Mouse (Mus musculus) hindbrain, embryonic 10.5 days (tissue): ENCODE data around the gene Hist2h2be. TPM values are rescaled to one million over a fixed set of nuclear protein-coding genes. Genes with fewer than 3 reads are reported as not detected.
A peak's percentile ranks its signal among the peaks of the same experiment; 100 is the strongest.
"Not testable (repeated sequence)": the region's sequence is repeated elsewhere in the genome, so short reads cannot be mapped to it uniquely, and the experiment has no call there.

ENCODE experiments used
- DNase-seq: peaks from one replicate; pipeline ENCODE4 v3.0.0-alpha.2; 2017; ENCODE audit warnings: low spot score
- H3K27ac ChIP-seq: fragments of 300-500 bp; sonication (generic); 2 replicates; pipeline ENCODE4 v1.5.1; 2016; ENCODE audit warnings: mild to moderate bottlenecking, moderate library complexity
- H3K27me3 ChIP-seq: fragments of 300-500 bp; sonication (generic); 2 replicates; pipeline ENCODE4 v1.6.1; 2016; ENCODE audit warnings: mild to moderate bottlenecking; ENCODE audit not compliant: poor library complexity, insufficient read depth, severe bottlenecking
- H3K36me3 ChIP-seq: fragments of 300-500 bp; sonication (generic); 2 replicates; pipeline ENCODE4 v1.6.1; 2016; ENCODE audit warnings: mild to moderate bottlenecking, moderate library complexity
- H3K4me1 ChIP-seq: fragments of 300-500 bp; sonication (generic); replicated peaks from 2 replicates; pipeline ENCODE4 v1.6.1; 2016; ENCODE audit warnings: mild to moderate bottlenecking
- H3K4me3 ChIP-seq: fragments of 300-500 bp; sonication (generic); 2 replicates; pipeline ENCODE4 v1.5.1; 2016; ENCODE audit warnings: mild to moderate bottlenecking, moderate library complexity
- H3K9me3 ChIP-seq: fragments of 300-500 bp; sonication (generic); 2 replicates; pipeline ENCODE4 v1.6.1; 2016; ENCODE audit warnings: mild to moderate bottlenecking, moderate library complexity
- WGBS: fragments of 180-500 bp; shearing (Covaris S2); methylation state at CpG from one replicate; pipeline ENCODE4 v1.1.7; 2016; 5-methylcytosine and 5-hydroxymethylcytosine counted together
- polyA plus RNA-seq: library from polyadenylated mRNA; unstranded; fragments of >200 nt; fragmentation: Nextera tagmentation; extraction: Ambion mirVana; gene quantifications from 2 replicates; pipeline ENCODE4 v1.2.1, GENCODE M21; 2016

Hist2h2be gene
- 6.0 and 8.7 TPM in 2 replicates for polyA plus RNA-seq

DNA sequence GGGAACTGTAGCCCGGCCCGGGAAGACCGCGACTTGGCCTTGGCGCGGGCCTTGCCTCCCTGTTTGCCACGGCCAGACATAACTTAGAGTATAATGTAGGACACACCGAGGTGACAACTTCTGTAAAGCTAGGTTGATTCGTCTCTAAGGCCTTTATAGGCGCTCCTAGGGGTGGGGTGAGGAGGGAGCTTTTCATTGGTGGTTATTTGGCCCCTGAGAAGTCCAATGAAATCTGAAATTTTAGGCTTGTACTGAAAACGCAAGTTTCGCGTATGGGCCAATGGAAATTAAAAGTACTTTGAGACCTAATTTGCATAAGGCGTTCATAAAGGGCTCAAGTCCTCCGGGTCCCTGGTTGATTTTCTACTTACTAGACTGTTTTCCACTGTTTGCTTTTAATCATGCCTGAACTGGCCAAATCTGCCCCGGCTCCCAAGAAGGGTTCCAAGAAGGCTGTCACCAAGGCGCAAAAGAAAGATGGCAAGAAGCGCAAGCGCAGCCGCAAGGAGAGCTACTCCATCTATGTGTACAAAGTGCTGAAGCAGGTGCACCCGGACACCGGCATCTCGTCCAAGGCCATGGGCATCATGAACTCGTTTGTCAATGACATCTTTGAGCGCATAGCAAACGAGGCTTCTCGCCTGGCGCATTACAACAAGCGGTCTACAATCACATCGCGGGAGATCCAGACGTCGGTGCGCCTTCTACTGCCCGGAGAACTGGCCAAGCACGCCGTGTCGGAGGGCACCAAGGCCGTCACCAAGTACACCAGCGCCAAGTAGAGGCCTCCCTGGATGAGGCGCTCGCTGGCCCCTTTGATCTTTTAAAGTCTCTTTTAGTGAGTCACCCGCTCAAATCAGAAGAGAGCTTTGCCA lies at the start of gene Hist2h2be, which contains the start of gene Hist2h2ac:
Gene Hist2h2be (plus strand): TSS at position 355 of the 875 bp plus-strand sequence.
Gene Hist2h2ac (minus strand): TSS at position 116 of the 875 bp plus-strand sequence.
- no peaks in the 10 kb centered on the region for H3K27me3 ChIP-seq
- under 1% methylated on average over 43 of the region's 43 CpGs for WGBS
- H3K4me3 ChIP-seq, result peak within 1 kb of the TSS; percentile 68
- peak within 1 kb of the TSS; percentile 97 for H3K27ac ChIP-seq
- no peaks in the 10 kb centered on the region for H3K9me3 ChIP-seq
- no peaks in the 10 kb centered on the region for H3K36me3 ChIP-seq
- peak; percentile 82 for DNase-seq
- peaks cover 64% of the 10 kb centered on the region for H3K4me1 ChIP-seq

DNA sequence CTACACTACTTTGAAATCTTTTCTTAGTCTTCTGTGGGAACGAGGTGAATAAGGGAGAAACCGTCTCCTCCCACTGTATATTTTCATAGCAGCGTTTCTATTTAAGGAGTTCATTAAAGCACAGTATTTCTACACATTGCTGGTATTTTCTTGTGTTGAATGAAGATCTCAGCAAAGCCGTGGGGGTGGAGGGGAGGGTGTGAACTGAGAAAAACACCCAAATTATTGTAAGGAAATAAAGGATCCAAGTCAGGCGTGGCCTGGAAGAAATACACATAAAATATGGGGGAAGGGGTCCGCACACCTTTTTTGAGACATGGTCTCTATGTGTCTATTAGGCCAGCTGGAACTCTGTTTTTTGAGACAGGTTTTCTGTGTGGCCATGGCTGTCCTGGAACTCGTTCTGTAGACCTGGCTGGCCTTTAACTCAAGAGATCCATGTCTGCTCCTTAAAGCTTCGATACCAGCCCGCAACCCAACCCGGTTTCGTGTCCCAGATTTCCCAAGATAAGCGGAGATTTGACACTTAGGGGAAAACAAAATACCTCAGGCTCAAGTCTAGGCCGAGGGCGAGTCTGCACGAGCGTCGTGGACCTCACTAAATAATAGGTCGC lies 49.2 kb upstream of the Hist2h2be start:
- Histone ChIP-seq H3K27ac (peak overlapping the region; percentile 95), H3K4me1 (peaks cover 39% of the 10 kb centered on the region), H3K9me3 (no peaks in the 10 kb centered on the region), H3K27me3 (no peaks in the 10 kb centered on the region), H3K36me3 (peaks cover 52% of the 10 kb centered on the region), H3K4me3 (peak overlapping the region; percentile 94)
- WGBS, result 25% methylated on average over 18 of the region's 18 CpGs
- no peak for DNase-seq

DNA sequence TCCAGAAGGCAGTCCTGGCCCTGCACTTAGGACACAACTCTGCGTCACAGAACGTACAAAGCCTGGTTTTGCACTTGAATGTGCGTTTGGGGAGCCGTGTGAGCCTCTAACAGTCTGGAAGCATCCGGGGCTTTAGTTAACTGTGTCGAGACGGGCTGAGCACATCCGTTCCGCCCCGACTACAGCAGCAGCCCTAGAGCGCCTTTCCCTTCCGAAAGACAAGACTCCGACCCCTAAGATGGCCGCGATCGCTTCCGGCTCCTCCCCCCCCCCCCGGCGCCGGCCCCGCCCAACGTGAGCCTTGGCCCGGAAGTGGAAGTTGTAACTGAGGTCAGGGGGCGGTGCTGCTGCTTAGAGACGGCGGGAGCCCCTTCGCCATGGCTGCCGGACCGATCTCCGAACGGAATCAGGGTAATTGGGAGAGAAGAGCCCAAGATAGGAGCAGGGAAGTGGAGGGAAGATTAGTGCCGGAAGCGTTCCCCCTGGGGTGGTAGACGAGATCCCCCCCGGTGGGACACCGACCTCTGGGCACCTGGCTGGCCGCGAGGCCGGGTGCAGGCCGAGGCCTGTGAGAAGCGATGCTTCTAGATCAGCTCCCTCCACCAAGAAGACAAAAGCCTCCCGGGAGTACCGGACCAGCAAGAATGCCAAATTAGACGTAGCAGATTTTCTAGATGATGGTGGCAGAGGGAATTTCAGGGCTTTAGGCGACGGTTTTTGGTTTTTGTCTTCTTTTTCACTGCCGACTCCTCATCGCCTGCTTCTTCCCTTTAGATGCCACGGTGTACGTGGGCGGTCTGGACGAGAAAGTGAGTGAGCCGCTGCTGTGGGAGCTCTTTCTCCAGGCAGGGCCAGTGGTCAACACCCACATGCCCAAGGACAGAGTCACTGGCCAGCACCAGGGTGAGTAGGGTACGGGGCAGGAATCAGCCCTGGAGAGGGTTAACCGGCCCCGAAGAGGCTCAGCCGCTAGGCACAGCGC lies 48.4 kb upstream of the Hist2h2be start, which contains the start of gene Sf3b4:
Gene Sf3b4 (plus strand): TSS at position 136 of the 982 bp plus-strand sequence.
- peak within 1 kb of the TSS; percentile 94 for H3K4me3 ChIP-seq
- H3K27ac ChIP-seq, result peak within 1 kb of the TSS; percentile 95
- no peaks in the 10 kb centered on the region for H3K27me3 ChIP-seq
- H3K4me1 ChIP-seq, result peaks cover 39% of the 10 kb centered on the region
- H3K36me3 ChIP-seq, result peaks cover 59% of the 10 kb centered on the region
- DNase-seq, result peak; percentile 98
- H3K9me3 ChIP-seq, result no peaks in the 10 kb centered on the region
- WGBS, result under 1% methylated on average over 58 of the region's 58 CpGs

DNA sequence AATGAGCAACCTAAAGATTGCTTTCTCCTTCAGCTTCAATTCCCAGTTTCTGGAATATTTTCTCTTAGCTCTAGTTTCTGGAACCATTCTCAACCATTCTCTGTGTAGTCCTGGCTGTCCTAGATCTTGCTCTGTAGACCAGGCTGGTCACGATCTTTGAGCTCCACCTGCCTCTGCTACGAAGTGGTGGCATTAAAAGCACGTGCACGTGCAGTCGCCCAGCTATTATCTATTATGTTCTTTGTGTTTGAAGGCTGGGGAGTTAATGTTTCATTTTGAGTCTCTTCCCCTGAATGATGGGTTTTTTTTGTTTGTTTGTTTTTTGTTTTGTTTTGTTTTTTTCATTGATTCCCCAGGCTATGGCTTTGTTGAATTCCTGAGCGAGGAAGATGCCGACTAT lies 47.7 kb upstream of the Hist2h2be start:
- Histone ChIP-seq H3K4me3 (peak overlapping the region; percentile 94), H3K27me3 (no peaks in the 10 kb centered on the region), H3K4me1 (peaks cover 39% of the 10 kb centered on the region), H3K9me3 (no peaks in the 10 kb centered on the region), H3K36me3 (peaks cover 62% of the 10 kb centered on the region), H3K27ac (peak overlapping the region; percentile 95)
- no peak for DNase-seq
- WGBS, result 39% methylated on average over 7 of the region's 7 CpGs

DNA sequence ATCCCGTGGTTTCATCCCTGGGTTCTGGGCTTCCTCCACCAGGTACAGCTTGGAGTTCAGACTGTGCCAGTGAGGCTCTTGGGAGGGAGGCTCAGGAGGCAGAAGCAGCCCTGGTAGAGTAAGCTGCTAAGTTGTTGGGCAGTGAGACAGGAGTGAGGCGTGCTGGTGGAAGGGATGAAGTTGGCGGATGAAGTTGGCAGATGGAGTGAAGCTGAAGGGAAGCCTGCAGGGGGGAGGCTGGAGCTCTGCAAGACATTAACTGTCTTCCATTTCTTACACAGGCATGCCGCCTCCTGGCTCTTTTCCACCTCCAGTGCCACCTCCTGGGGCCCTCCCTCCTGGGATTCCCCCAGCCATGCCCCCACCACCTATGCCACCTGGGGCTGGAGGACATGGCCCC lies 46.9 kb upstream of the Hist2h2be start:
- not testable (repeated sequence) for H3K27ac ChIP-seq, H3K9me3 ChIP-seq, DNase-seq, H3K27me3 ChIP-seq
- Histone ChIP-seq H3K4me1 (peaks cover 39% of the 10 kb centered on the region), H3K4me3 (peak overlapping the region; percentile 29), H3K36me3 (peaks cover 64% of the 10 kb centered on the region)
- WGBS, result 81% methylated on average over 4 of the region's 4 CpGs

DNA sequence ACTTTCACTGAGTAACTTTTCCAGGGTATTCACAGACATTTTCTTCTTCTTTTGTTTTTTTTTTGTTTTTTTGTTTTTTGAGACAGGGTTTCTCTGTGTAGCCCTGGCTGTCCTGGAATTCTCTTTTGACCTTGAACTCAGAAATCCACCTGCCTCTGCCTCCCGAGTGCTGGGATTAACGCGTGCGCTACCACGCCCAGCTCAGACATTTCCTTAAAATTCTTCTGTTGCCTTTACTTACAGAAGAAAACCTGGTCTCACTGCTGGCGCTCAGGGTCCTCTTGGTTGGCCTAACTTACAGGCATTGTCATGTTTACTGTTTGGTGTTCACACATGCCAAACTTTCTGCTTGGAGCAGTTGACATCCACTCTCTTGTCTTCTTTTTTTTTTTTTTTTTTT lies 45.7 kb upstream of the Hist2h2be start:
- H3K4me1 ChIP-seq, result peaks cover 37% of the 10 kb centered on the region
- H3K36me3 ChIP-seq, result peaks cover 59% of the 10 kb centered on the region
- no peaks in the 10 kb centered on the region for H3K27me3 ChIP-seq
- no peak overlapping the region for H3K4me3 ChIP-seq
- no peaks in the 10 kb centered on the region for H3K9me3 ChIP-seq
- no peak overlapping the region for H3K27ac ChIP-seq
- DNase-seq, result no peak
- 98% methylated on average over 6 of the region's 6 CpGs for WGBS

DNA sequence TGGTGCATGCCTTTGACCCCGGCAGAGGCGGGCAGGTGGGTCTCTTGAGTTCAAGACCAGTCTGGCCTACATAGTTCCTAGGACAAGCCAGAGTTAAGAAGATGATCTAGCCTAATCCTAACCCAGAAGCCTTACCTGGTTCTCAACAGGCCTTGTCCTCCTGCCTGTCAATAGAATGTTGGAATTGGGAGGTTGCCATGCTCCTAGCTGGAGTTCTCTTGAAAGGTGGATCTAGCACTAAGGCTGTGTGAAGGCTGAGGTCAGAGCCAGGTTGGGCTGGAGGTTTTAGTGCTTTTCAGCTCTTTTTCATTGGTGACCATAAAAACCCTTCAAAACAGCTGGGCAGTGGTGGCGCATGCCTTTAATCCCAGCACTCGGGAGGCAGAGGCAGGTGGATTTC lies 42.5 kb upstream of the Hist2h2be start:
- H3K4me1 ChIP-seq, result peaks cover 40% of the 10 kb centered on the region
- 90% methylated on average over 4 of the region's 4 CpGs for WGBS

DNA sequence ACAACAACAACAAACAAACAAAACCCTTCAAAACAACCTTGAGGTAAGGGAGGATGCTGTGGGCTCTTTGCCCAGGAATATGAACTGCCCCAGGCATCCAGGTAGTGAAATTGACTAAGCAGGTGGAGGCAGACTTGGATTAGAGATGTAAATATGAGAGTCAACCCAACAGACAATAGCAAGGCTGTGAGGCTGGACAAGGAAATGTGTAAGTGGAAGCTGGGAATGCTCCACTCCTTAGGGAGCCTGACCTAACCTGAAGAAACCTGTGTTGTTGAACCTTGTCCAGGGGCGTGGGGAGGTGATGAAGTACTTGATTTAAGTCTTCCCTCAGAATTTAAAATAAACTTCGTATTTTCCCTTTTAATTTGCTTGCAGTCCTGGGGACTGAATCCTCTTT lies 42.0 kb upstream of the Hist2h2be start:
- Histone ChIP-seq H3K4me1 (peaks cover 36% of the 10 kb centered on the region), H3K27me3 (no peaks in the 10 kb centered on the region), H3K27ac (no peak overlapping the region), H3K9me3 (no peaks in the 10 kb centered on the region), H3K4me3 (no peak overlapping the region), H3K36me3 (peaks cover 53% of the 10 kb centered on the region)
- WGBS, result 85% methylated on average over 2 of the region's 2 CpGs
- DNase-seq, result no peak

More for the DNA sequence above, 42.5 kb upstream of the Hist2h2be start:
- Histone ChIP-seq H3K27me3 (no peaks in the 10 kb centered on the region), H3K36me3 (peaks cover 57% of the 10 kb centered on the region), H3K9me3 (no peaks in the 10 kb centered on the region), H3K27ac (no peak overlapping the region), H3K4me3 (no peak overlapping the region)
- no peak for DNase-seq

DNA sequence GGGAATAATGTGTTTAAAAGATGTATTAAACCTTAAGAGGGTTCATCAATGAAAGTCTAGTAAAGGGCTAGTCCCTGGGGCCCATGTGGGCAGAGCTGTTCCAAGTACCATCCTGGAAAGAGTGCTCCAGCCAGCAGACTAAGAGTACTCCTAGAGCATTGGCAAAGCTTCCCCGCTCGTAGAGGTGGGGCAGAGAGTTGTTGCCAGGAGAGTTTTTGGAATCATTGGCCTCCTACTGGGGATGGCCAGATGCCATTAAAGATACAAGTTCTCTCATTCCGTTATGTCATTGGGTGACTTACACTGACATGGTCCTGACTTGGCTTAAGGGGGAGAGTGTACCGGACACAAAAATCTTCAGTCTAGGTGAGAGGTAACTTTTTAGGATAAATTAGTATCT lies 41.4 kb upstream of the Hist2h2be start:
- no peak overlapping the region for H3K27ac ChIP-seq
- DNase-seq, result no peak
- H3K36me3 ChIP-seq, result peaks cover 47% of the 10 kb centered on the region
- H3K27me3 ChIP-seq, result no peaks in the 10 kb centered on the region
- H3K4me1 ChIP-seq, result peaks cover 29% of the 10 kb centered on the region
- no peaks in the 10 kb centered on the region for H3K9me3 ChIP-seq
- H3K4me3 ChIP-seq, result no peak overlapping the region
- WGBS, result 61% methylated on average over 4 of the region's 4 CpGs

DNA sequence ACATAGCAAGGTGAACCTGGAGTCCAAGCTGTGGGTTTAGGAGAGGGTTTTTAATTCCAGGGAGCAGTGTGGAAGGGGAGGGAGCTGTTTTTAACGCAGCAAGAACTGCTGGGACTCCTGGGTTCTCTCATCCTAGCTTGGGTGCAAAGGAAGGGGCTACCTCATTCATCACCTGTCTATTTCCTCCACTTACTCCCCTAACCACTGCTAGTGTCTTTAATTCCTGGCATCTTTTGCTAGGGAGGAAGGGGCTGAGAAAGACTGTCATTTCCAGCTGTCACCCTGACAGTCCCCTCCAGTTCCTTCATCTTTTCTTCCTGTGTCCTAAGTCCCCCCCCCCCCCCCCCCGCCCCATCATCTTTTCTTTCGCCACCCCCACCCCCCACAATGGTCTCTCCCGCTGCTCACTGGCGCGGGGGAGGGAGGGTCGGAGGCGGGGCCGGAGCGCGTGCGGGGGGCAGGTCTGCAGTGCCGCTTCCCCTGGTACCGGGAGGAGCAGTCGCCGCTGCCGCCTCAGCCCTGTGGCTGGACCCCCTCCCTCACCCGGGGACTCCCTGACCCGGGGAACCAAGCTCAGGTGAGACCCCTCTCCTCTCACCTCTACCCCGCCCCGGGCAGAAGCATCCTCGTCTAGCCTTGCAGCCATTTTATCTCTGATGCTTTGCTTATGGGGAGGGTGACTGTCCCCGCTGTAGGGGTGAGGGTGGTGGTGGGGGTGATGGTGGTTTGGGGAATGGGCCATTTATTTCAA lies 40.0 kb upstream of the Hist2h2be start, which contains the start of gene Sv2a:
Gene Sv2a (plus strand): TSS at position 425 of the 751 bp plus-strand sequence.
- peaks cover 40% of the 10 kb centered on the region for H3K36me3 ChIP-seq
- no peak for DNase-seq
- H3K27ac ChIP-seq, result peak within 1 kb of the TSS; percentile 84
- 1% methylated on average over 19 of the region's 23 CpGs for WGBS
- peaks cover 25% of the 10 kb centered on the region for H3K4me1 ChIP-seq
- H3K27me3 ChIP-seq, result no peaks in the 10 kb centered on the region
- peak within 1 kb of the TSS; percentile 64 for H3K4me3 ChIP-seq
- H3K9me3 ChIP-seq, result no peaks in the 10 kb centered on the region

DNA sequence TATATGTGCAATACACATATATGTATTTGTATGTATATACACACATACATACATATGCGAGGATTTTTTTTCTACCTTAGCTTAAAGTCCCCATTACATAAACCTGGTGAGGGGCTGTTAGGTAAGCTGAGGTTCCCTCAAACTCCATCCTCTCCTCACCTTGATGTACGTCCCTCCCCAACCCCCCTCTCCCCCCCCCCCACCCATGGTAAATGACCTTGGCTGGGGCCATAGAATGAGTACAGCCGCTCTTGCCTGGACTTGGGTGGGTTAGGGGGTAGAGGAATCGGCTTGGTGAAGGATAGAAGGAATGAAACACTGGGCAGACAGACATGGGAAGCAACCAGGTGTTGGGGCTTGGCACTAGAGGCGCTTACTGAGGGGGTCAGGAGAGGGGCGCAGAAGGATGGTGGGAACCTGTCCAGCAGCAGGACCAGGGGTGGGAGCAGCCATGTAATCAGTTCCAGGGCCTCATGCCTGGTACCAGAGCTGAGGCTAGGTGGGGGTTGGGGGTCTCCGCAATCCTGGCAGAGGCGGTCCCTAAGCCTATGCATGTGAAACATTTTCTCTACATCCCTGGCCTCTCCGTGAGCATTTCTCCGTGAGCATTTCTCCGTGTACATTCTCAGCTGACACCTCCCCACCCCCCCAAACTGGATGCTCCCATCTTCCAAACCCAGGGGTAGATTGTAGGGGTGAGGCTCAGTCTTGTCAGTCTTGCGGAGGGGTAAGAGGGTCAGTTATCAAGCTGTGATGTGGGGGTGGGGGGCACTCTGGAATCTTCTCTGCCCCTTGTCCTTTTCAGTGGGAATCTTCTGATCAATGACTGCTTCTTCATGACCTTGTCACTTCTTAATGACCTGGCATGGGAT lies 39.2 kb upstream of the Hist2h2be start:
- no peak for DNase-seq
- no peaks in the 10 kb centered on the region for H3K9me3 ChIP-seq

More for the DNA sequence above, 39.2 kb upstream of the Hist2h2be start:
- H3K36me3 ChIP-seq, result peaks cover 32% of the 10 kb centered on the region
- H3K27ac ChIP-seq, result peak overlapping the region; percentile 84
- H3K27me3 ChIP-seq, result no peaks in the 10 kb centered on the region
- H3K4me3 ChIP-seq, result peak overlapping the region; percentile 64
- H3K4me1 ChIP-seq, result peaks cover 25% of the 10 kb centered on the region
- 44% methylated on average over 12 of the region's 12 CpGs for WGBS
